Mouse (Mus musculus) ES-E14 (cell line): Measurements from ENCODE around the gene Naa16. TPM values are rescaled to one million over a fixed set of nuclear protein-coding genes. Genes with fewer than 3 reads are reported as not detected.

Experiments used
- DNase-seq: peaks from one replicate; pipeline ENCODE4 v3.0.0-alpha.2; 2013; ENCODE audit warnings: low read depth, low spot score
- H3K27ac ChIP-seq: 2 replicates; pipeline ENCODE4 v1.5.1; 2012; ENCODE audit warnings: low read depth, mild to moderate bottlenecking, low read length, moderate library complexity, mixed read lengths; ENCODE audit not compliant: poor library complexity, insufficient read depth, severe bottlenecking
- H3K36me3 ChIP-seq: 2 replicates; pipeline ENCODE4 v1.6.1; 2012; ENCODE audit warnings: mild to moderate bottlenecking, low read length, moderate library complexity, mixed read lengths; ENCODE audit not compliant: control insufficient read depth, poor library complexity, insufficient read depth, severe bottlenecking
- H3K4me1 ChIP-seq, 2 experiments: fragments of 150-350 bp in 1 of 2; sonication (generic) in 1 of 2; 2 replicates each; pipeline ENCODE4 v1.6.1; 2012; ENCODE audit warnings: low read length in 2 of 2, mild to moderate bottlenecking in 1 of 2, mixed read lengths in 1 of 2; ENCODE audit not compliant: control insufficient read depth in 2 of 2, insufficient read depth in 2 of 2, poor library complexity in 1 of 2
- H3K4me3 ChIP-seq, 2 experiments: fragments of 150-350 bp in 1 of 2; sonication (generic) in 1 of 2; 2 replicates each; pipeline ENCODE4 v1.5.1; 2012; ENCODE audit warnings: low read length in 2 of 2, low read depth in 1 of 2, mild to moderate bottlenecking in 1 of 2, mixed read lengths in 1 of 2; ENCODE audit not compliant: insufficient read depth in 1 of 2, poor library complexity in 1 of 2, severe bottlenecking in 1 of 2
- H3K9ac ChIP-seq: 2 replicates; pipeline ENCODE4 v1.6.1; 2012; ENCODE audit warnings: low read depth, mild to moderate bottlenecking, low read length, mixed read lengths; ENCODE audit not compliant: poor library complexity, insufficient read depth, severe bottlenecking
- H3K9me3 ChIP-seq: fragments of 150-350 bp; sonication (generic); 2 replicates; pipeline ENCODE4 v1.6.1; 2012; ENCODE audit warnings: low read depth, mild to moderate bottlenecking, low read length; ENCODE audit not compliant: control insufficient read depth, insufficient read depth
- CHD2 ChIP-seq: IDR thresholded peaks from 2 replicates; pipeline ENCODE4 v1.6.1; 2014; ENCODE audit warnings: mild to moderate bottlenecking, low read depth, low read length, inconsistent platforms
- HCFC1 ChIP-seq: IDR thresholded peaks from 2 replicates; pipeline ENCODE4 v1.6.1; 2012; ENCODE audit warnings: low read length, inconsistent platforms, borderline replicate concordance; ENCODE audit not compliant: insufficient read depth
- MAFK ChIP-seq: IDR thresholded peaks from 2 replicates; pipeline ENCODE4 v1.6.1; 2014; ENCODE audit warnings: mild to moderate bottlenecking, low read depth, low read length, inconsistent platforms; ENCODE audit not compliant: insufficient read depth
- ZC3H11A ChIP-seq: IDR thresholded peaks from 2 replicates; pipeline ENCODE4 v1.6.1; 2012; ENCODE audit warnings: low read depth, mild to moderate bottlenecking, inconsistent platforms, low read length, borderline replicate concordance
- ZNF384 ChIP-seq: IDR thresholded peaks from 2 replicates; pipeline ENCODE4 v1.6.1; 2012; ENCODE audit warnings: low read depth, low read length, inconsistent platforms
- in situ Hi-C, 2 experiments: fragments of 600-800 bp; cut with MboI; formaldehyde crosslinking; loops; one replicate each; pipeline ENCODE4 v1.15.1; 2025; ENCODE audit warnings: low sequenced_read_pairs in 2 of 2, inconsistent platforms in 1 of 2; ENCODE audit not compliant: unreplicated experiment in 2 of 2
- total RNA-seq: library from RNA; depleted of rRNA; stranded (reverse); fragments of 300-350 nt; gene quantifications from 2 replicates; pipeline ENCODE4 v1.2.3, GENCODE M21; 2012

The Naa16 gene
- total RNA-seq, 1 experiment = 13.5 TPM

- TF ChIP-seq HCFC1 = no peak
- TF ChIP-seq MAFK = no peak
- no peak for TF ChIP-seq CHD2
- no peak for TF ChIP-seq ZNF384
- TF ChIP-seq ZC3H11A = no peak
- no peak for DNase-seq
- Histone ChIP-seq H3K9ac (no peak overlapping the region), H3K27ac (no peak overlapping the region), H3K9me3 (no peaks in the 10 kb centered on the region), H3K4me3 (no peak overlapping the region), H3K36me3 (no peaks in the 10 kb centered on the region), H3K4me1 (no peaks in the 10 kb centered on the region; a peak in 1 of 4 replicates)
- in situ Hi-C loops = no loop called here
Measured at GRCm38 (mm10) chr14:79294950-79295349, 95.6 kb downstream of the Naa16 start.

GRCm38 (mm10) chr14:79294051-79294814 is 96.3 kb downstream of the Naa16 start:
- in situ Hi-C loops = no loop called here
- no peaks in the 10 kb centered on the region; a peak in 1 of 4 replicates for H3K4me1 ChIP-seq
- no peaks in the 10 kb centered on the region for H3K9me3 ChIP-seq
- no peak for DNase-seq
- no peak overlapping the region for H3K9ac ChIP-seq
- no peak overlapping the region for H3K4me3 ChIP-seq
- H3K36me3 ChIP-seq = no peaks in the 10 kb centered on the region
- TF ChIP-seq MAFK (no peak), ZNF384 (0 out of 2 replicates have a peak, but pooled peaks have one; percentile 4), CHD2 (no peak), ZC3H11A (no peak)
- no peak overlapping the region for H3K27ac ChIP-seq

GRCm38 (mm10) chr14:79293119-79293780 is 97.3 kb downstream of the Naa16 start:
- in situ Hi-C loops = no loop called here
- Histone ChIP-seq H3K4me1 (no peaks in the 10 kb centered on the region; a peak in 1 of 4 replicates), H3K36me3 (no peaks in the 10 kb centered on the region), H3K27ac (no peak overlapping the region), H3K9me3 (no peaks in the 10 kb centered on the region), H3K9ac (no peak overlapping the region), H3K4me3 (no peak overlapping the region)
- no peak for TF ChIP-seq ZNF384
- DNase-seq = no peak

- no peak for DNase-seq
- in situ Hi-C loops = no loop called here
- H3K27ac ChIP-seq = no peak overlapping the region
- H3K4me3 ChIP-seq = no peak overlapping the region
- TF ChIP-seq MAFK = no peak
- no peak for TF ChIP-seq CHD2
- no peak for TF ChIP-seq ZC3H11A
- no peak for TF ChIP-seq ZNF384
- no peak for TF ChIP-seq HCFC1
- no peaks in the 10 kb centered on the region; a peak in 1 of 4 replicates for H3K4me1 ChIP-seq
- no peaks in the 10 kb centered on the region for H3K36me3 ChIP-seq
- H3K9ac ChIP-seq = no peak overlapping the region
- H3K9me3 ChIP-seq = no peaks in the 10 kb centered on the region
Measured at GRCm38 (mm10) chr14:79291629-79292028, 98.9 kb downstream of the Naa16 start.
